Mouse (Mus musculus): ENCODE measurements at regions not wholly inside any gene's neighbourhood (a gene's known extent, or its start where the extent isn't known, plus 50 kb on each side); places are given as distances from the start of the nearest gene placed in this dataset.

DNA sequence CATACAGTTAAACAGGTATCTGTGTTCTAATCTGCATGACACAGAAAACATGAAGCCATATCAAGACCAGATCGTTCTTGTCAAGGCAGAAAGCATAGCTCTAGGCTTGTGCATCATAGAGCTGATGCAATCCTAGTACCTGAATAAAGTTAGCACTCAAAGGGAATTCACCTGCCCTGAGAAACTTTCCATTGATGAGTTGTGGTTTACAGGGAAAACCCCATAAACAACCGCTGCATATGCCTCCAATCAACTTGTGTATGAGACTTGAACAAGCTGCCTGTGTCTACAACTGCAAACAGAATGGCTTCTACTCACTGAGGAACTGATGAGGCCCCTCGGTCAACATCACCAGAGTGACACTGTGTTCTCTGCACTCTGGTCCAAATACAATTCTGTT, 130.6 kb upstream of the Steap4 start:
- no peak for TF ChIP-seq CTCF (IDR thresholded peaks at IDR 0.05)
- no peak for TF ChIP-seq EP300 (IDR thresholded peaks at IDR 0.05; ENCODE audit: insufficient read depth, low read depth, low read length)

All from heart, adult 2 months (tissue).